Mouse (Mus musculus) embryonic facial prominence, embryonic 13.5 days (tissue): ENCODE data around the gene Acot8. TPM values are rescaled to one million over a fixed set of nuclear protein-coding genes. Genes with fewer than 3 reads are reported as not detected.

Source experiments
- ATAC-seq: fragments of 200-750 bp; cut with Nextera tagmentation; 2 replicates; pipeline ENCODE4 v1.8.0; 2017; ENCODE audit warnings: low read depth; ENCODE audit not compliant: insufficient number of reproducible peaks, insufficient read depth, low FRiP score, low TSS enrichment
- H3K27ac ChIP-seq: fragments of 300-500 bp; sonication (generic); 2 replicates; pipeline ENCODE4 v1.5.1; 2015; ENCODE audit warnings: moderate library complexity, mild to moderate bottlenecking, inconsistent platforms
- H3K27me3 ChIP-seq: fragments of 300-500 bp; sonication (generic); 2 replicates; pipeline ENCODE4 v1.6.1; 2015; ENCODE audit warnings: mild to moderate bottlenecking, inconsistent platforms
- H3K36me3 ChIP-seq: fragments of 300-500 bp; sonication (generic); 2 replicates; pipeline ENCODE4 v1.6.1; 2015; ENCODE audit warnings: mild to moderate bottlenecking, inconsistent platforms
- H3K4me1 ChIP-seq: fragments of 300-500 bp; sonication (generic); 2 replicates; pipeline ENCODE4 v1.6.1; 2015; ENCODE audit warnings: inconsistent platforms
- H3K4me2 ChIP-seq: fragments of 300-500 bp; sonication (generic); 2 replicates; pipeline ENCODE4 v1.6.1; 2015; ENCODE audit warnings: moderate library complexity, mild to moderate bottlenecking, inconsistent platforms
- H3K4me3 ChIP-seq: fragments of 300-500 bp; sonication (generic); 2 replicates; pipeline ENCODE4 v1.5.1; 2015; ENCODE audit warnings: mild to moderate bottlenecking, inconsistent platforms
- H3K9ac ChIP-seq: fragments of 300-500 bp; sonication (generic); 2 replicates; pipeline ENCODE4 v1.6.1; 2015; ENCODE audit warnings: mild to moderate bottlenecking, inconsistent platforms
- H3K9me3 ChIP-seq: fragments of 300-500 bp; sonication (generic); 2 replicates; pipeline ENCODE4 v1.6.1; 2016; ENCODE audit warnings: inconsistent platforms
- WGBS: fragments of 180-500 bp; shearing (Covaris S2); methylation state at CpG from one replicate; pipeline ENCODE4 v1.1.7; 2015; ENCODE audit warnings: mixed read lengths; 5-methylcytosine and 5-hydroxymethylcytosine counted together
- polyA plus RNA-seq: library from polyadenylated mRNA; unstranded; fragments of >200 nt; fragmentation: Nextera tagmentation; extraction: Ambion mirVana; gene quantifications from 2 replicates; pipeline ENCODE4 v1.2.1, GENCODE M21; 2015

The Acot8 gene
- polyA plus RNA-seq, 1 experiment from 2014 or later: 19.5 TPM

- ATAC-seq: no peak
- no peak overlapping the region for H3K4me2 ChIP-seq
- H3K36me3 ChIP-seq: peaks cover 45% of the 10 kb centered on the region
- no peaks in the 10 kb centered on the region for H3K9me3 ChIP-seq
- WGBS: 84% methylated on average over 16 of the region's 16 CpGs
- H3K9ac ChIP-seq: no peak overlapping the region
- no peaks in the 10 kb centered on the region for H3K27me3 ChIP-seq
- no peak overlapping the region for H3K4me3 ChIP-seq
- H3K27ac ChIP-seq: no peak overlapping the region
- H3K4me1 ChIP-seq: peaks cover 11% of the 10 kb centered on the region
These were observed 22.6 kb upstream of the Acot8 start for GRCm38 (mm10) chr2:164827146-164827850.

GRCm38 (mm10) chr2:164825521-164825920 lies 20.8 kb upstream of the Acot8 start:
- ATAC-seq: no peak
- H3K4me3 ChIP-seq: no peak overlapping the region
- no peak overlapping the region for H3K27ac ChIP-seq
- H3K36me3 ChIP-seq: peaks cover 58% of the 10 kb centered on the region
- H3K4me2 ChIP-seq: no peak overlapping the region
- 0 out of 2 replicates have a peak overlapping the region, but pooled peaks have one; percentile 3 for H3K9ac ChIP-seq
- H3K27me3 ChIP-seq: no peaks in the 10 kb centered on the region
- 92% methylated on average over 17 of the region's 17 CpGs for WGBS
- no peaks in the 10 kb centered on the region for H3K9me3 ChIP-seq
- peaks cover 13% of the 10 kb centered on the region for H3K4me1 ChIP-seq

DNA sequence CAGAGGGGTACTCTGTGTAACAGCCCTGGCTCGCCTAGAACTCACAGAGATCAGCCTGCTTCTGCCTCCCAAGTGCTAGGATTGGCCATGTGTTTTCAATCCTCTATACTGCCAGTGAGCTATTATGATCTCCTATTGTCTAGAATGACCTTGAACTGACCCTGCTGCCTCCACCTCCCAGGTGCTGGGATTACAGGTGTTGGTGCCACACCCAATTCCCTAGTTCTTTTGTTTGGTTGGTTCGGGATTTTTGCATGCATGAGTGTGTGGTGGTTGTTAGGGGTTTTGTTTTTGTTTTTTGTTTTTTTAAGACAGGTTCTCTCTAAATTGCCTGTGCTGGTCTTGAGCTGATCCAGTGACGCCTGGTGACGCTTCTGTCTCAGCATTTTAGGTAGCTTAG lies 19.3 kb upstream of the Acot8 start:
- 91% methylated on average over 4 of the region's 4 CpGs for WGBS
- no peaks in the 10 kb centered on the region for H3K9me3 ChIP-seq
- ATAC-seq: no peak
- H3K27me3 ChIP-seq: no peaks in the 10 kb centered on the region
- no peak overlapping the region for H3K27ac ChIP-seq
- peak overlapping the region; percentile 68 for H3K4me2 ChIP-seq
- no peak overlapping the region for H3K9ac ChIP-seq
- H3K36me3 ChIP-seq: peaks cover 62% of the 10 kb centered on the region
- H3K4me3 ChIP-seq: 0 out of 2 replicates have a peak overlapping the region, but pooled peaks have one; percentile 80
- H3K4me1 ChIP-seq: peaks cover 13% of the 10 kb centered on the region

DNA sequence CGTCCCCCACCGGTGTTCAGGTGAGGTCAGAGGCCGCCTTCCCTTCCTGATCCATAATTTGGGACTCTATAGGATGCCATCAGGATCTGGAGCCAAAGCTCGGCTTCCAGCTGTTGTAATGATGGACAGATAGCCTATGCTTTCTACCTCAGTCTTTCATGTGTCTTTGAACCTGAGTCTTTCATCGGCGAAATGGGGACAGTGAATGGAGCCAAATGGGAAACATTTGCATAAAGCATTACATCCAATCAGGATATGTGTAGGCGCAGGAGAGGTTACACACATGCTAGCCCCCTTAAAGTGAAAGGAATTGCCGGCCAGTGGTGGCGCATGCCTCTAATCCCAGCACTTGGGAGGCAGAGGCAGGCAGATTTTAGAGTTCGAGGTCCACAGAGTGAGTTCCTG lies 18.5 kb upstream of the Acot8 start:
- Histone ChIP-seq H3K9ac (peak overlapping the region; percentile 81), H3K36me3 (peaks cover 56% of the 10 kb centered on the region), H3K9me3 (no peaks in the 10 kb centered on the region), H3K4me2 (peak overlapping the region; percentile 68), H3K4me1 (peaks cover 13% of the 10 kb centered on the region), H3K27me3 (no peaks in the 10 kb centered on the region), H3K4me3 (peak overlapping the region; percentile 80), H3K27ac (peak overlapping the region; percentile 89)
- peak; percentile 22; the same call in 1 of the 2 replicates for ATAC-seq
- WGBS: 4% methylated on average over 10 of the region's 10 CpGs

- Histone ChIP-seq H3K36me3 (peaks cover 51% of the 10 kb centered on the region), H3K4me2 (peak within 1 kb of the TSS; percentile 68), H3K9me3 (no peaks in the 10 kb centered on the region), H3K9ac (peak within 1 kb of the TSS; percentile 81), H3K27ac (peak within 1 kb of the TSS; percentile 89), H3K27me3 (no peaks in the 10 kb centered on the region), H3K4me3 (peak within 1 kb of the TSS; percentile 80), H3K4me1 (peaks cover 17% of the 10 kb centered on the region)
- ATAC-seq: peak; percentile 98
- 1% methylated on average over 32 of the region's 32 CpGs for WGBS
These were observed 18.0 kb upstream of the Acot8 start, which contains the start of gene Zswim1 for GRCm38 (mm10) chr2:164822636-164823165. Zswim1 (plus strand) TSS chr2:164822686.

- WGBS: 85% methylated on average over 6 of the region's 6 CpGs
These were observed 16.4 kb upstream of the Acot8 start for GRCm38 (mm10) chr2:164821060-164821459.

DNA sequence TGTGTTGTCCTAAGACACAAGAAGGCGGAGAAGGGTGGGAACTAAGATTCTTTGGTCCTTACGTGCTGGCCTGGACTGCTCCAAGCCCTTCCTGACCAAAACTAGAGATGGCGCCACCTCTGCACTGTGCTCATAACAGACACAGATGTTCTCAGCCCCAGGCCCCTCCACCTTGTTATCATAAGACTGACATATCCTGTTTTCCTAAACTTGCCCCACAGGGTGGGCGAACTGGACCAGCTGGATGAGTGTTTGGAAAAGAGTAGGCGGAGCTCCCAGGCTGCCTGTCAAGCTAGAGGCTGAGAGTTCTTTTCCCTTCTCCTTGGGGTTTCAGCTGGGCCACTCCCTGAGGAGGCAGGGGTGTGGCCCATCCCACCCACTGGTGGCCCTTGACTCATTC lies 13.0 kb upstream of the Acot8 start:
- Histone ChIP-seq H3K4me2 (no peak overlapping the region), H3K4me1 (peaks cover 14% of the 10 kb centered on the region), H3K36me3 (peaks cover 19% of the 10 kb centered on the region), H3K9ac (no peak overlapping the region), H3K27me3 (no peaks in the 10 kb centered on the region), H3K9me3 (no peaks in the 10 kb centered on the region), H3K4me3 (no peak overlapping the region), H3K27ac (peak overlapping the region; percentile 17; the same call in 1 of the 2 replicates)
- WGBS: 60% methylated on average over 5 of the region's 5 CpGs
- peak; percentile 15; the same call in 1 of the 2 replicates for ATAC-seq

More at GRCm38 (mm10) chr2:164821060-164821459, 16.4 kb upstream of the Acot8 start:
- peaks cover 34% of the 10 kb centered on the region for H3K36me3 ChIP-seq
- H3K9me3 ChIP-seq: no peaks in the 10 kb centered on the region
- no peak overlapping the region for H3K9ac ChIP-seq
- no peaks in the 10 kb centered on the region for H3K27me3 ChIP-seq
- ATAC-seq: no peak
- H3K4me1 ChIP-seq: peaks cover 24% of the 10 kb centered on the region
- H3K27ac ChIP-seq: no peak overlapping the region
- no peak overlapping the region for H3K4me2 ChIP-seq
- H3K4me3 ChIP-seq: no peak overlapping the region

GRCm38 (mm10) chr2:164817206-164817605 lies 12.5 kb upstream of the Acot8 start:
- peak overlapping the region; percentile 17; the same call in 1 of the 2 replicates for H3K27ac ChIP-seq
- no peak for ATAC-seq
- H3K27me3 ChIP-seq: no peaks in the 10 kb centered on the region
- no peak overlapping the region for H3K4me2 ChIP-seq
- no peak overlapping the region for H3K9ac ChIP-seq
- peaks cover 12% of the 10 kb centered on the region for H3K4me1 ChIP-seq
- H3K9me3 ChIP-seq: no peaks in the 10 kb centered on the region
- H3K36me3 ChIP-seq: peaks cover 19% of the 10 kb centered on the region
- H3K4me3 ChIP-seq: no peak overlapping the region
- WGBS: 78% methylated on average over 6 of the region's 6 CpGs

DNA sequence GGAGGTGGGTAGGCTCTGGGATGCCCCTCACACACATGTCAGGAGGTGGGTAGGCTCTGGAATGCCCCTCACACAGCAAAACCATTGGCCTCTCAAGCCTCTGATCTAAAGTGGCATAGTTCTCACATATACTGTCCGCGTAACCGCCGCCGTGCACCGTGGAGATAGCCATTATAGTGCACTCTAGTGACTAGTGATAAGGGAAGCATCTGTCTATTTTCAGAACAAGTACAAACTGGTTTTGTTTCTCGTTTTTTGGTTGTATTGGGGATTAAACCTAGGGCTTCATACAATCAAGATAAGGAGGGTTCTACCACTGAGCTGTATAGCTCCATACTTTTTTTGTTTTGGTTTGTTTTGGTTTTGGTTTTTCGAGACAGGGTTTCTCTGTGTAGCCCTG lies 11.1 kb upstream of the Acot8 start:
- Histone ChIP-seq H3K4me3 (no peak overlapping the region), H3K4me1 (peaks cover 11% of the 10 kb centered on the region; the same call in 1 of the 2 replicates), H3K27me3 (no peaks in the 10 kb centered on the region), H3K27ac (no peak overlapping the region), H3K9ac (no peak overlapping the region), H3K9me3 (no peaks in the 10 kb centered on the region), H3K4me2 (no peak overlapping the region), H3K36me3 (peaks cover 9% of the 10 kb centered on the region; the same call in 1 of the 2 replicates)
- 89% methylated on average over 8 of the region's 8 CpGs for WGBS
- ATAC-seq: no peak

GRCm38 (mm10) chr2:164815348-164815747 lies 10.7 kb upstream of the Acot8 start:
- ATAC-seq: no peak
- Histone ChIP-seq H3K9me3 (no peaks in the 10 kb centered on the region), H3K36me3 (peaks cover 5% of the 10 kb centered on the region; the same call in 1 of the 2 replicates), H3K27ac (no peak overlapping the region), H3K27me3 (no peaks in the 10 kb centered on the region), H3K9ac (no peak overlapping the region), H3K4me3 (no peak overlapping the region), H3K4me2 (no peak overlapping the region), H3K4me1 (peaks cover 11% of the 10 kb centered on the region; the same call in 1 of the 2 replicates)
- WGBS: 82% methylated on average over 5 of the region's 5 CpGs

DNA sequence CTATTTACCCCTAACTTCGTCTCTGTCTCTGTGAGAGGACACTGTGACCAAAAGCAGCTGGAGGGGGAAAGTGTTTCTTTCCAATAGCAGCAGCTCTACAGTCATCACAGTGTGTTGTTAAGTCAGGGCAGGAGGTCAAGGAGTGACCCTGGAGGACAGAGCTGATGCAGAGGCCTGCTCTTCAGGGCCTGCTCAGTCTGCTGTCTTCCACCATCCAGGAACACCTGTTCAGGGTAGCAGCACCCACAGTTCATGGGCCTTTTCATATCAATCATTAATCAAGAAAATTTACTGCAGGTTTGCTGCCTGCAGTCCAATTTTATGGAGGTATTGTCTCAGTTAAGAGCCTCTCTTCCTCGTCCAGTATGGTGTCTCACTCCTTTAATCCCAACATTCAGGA lies 8.9 kb upstream of the Acot8 start:
- WGBS: 61% methylated on average over 2 of the region's 2 CpGs
- no peaks in the 10 kb centered on the region for H3K27me3 ChIP-seq
- no peak overlapping the region for H3K4me3 ChIP-seq

DNA sequence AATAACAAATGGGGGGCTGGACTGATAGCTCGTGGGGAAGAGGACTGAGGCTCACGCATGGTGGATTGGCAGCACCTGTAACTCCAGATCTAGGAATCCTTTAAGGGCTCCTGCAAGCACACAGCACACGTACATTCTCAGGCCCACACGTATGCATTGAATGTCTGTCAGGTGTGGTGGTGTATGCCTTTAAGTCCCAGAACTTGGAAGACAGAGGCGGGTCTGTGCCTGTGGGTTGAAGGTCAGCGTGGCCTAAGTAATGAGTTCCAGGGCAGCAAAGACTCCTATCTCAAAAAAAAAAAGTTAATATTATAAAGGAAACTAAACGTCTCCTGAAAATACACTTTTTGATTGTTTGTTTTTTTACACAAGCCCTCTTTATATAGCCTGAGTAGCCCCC lies 1.9 kb upstream of the Acot8 start:
- H3K27me3 ChIP-seq: no peaks in the 10 kb centered on the region
- no peak overlapping the region for H3K4me3 ChIP-seq
- no peak for ATAC-seq
- no peak overlapping the region for H3K9ac ChIP-seq
- peaks cover 25% of the 10 kb centered on the region for H3K4me1 ChIP-seq
- 65% methylated on average over 7 of the region's 7 CpGs for WGBS
- H3K9me3 ChIP-seq: no peaks in the 10 kb centered on the region
- H3K4me2 ChIP-seq: no peak overlapping the region
- no peak overlapping the region for H3K27ac ChIP-seq
- peaks cover 20% of the 10 kb centered on the region for H3K36me3 ChIP-seq

More for the DNA sequence above, 8.9 kb upstream of the Acot8 start:
- ATAC-seq: no peak
- no peak overlapping the region for H3K27ac ChIP-seq
- peaks cover 11% of the 10 kb centered on the region; the same call in 1 of the 2 replicates for H3K4me1 ChIP-seq
- peaks cover 8% of the 10 kb centered on the region for H3K36me3 ChIP-seq
- H3K9ac ChIP-seq: no peak overlapping the region
- H3K9me3 ChIP-seq: no peaks in the 10 kb centered on the region
- H3K4me2 ChIP-seq: no peak overlapping the region
